Mouse (Mus musculus) adrenal gland, postnatal 4 days (tissue): ENCODE data around the gene Gpld1. TPM values are rescaled to one million over a fixed set of nuclear protein-coding genes. Genes with fewer than 3 reads are reported as not detected.
"Not testable (repeated sequence)": the region's sequence is repeated elsewhere in the genome, so short reads cannot be mapped to it uniquely, and the experiment has no call there.

Experiments
- DNase-seq, 2 experiments: peaks; one replicate each; pipeline ENCODE4 v3.0.0; 2021 to 2022; ENCODE audit warnings: low spot score in 2 of 2, mixed read lengths in 2 of 2
- total RNA-seq, 2 experiments: library from RNA; stranded (reverse); gene quantifications; 2 replicates each; pipeline ENCODE4 v1.2.3; 2021

Gpld1 gene
- total RNA-seq, 2 experiments from 2014 or later: 2.9 to 13.4 TPM

GRCm38 (mm10) chr13:24945567-24945966 is 2.6 kb downstream of the Gpld1 start:
- no peak for DNase-seq

DNA sequence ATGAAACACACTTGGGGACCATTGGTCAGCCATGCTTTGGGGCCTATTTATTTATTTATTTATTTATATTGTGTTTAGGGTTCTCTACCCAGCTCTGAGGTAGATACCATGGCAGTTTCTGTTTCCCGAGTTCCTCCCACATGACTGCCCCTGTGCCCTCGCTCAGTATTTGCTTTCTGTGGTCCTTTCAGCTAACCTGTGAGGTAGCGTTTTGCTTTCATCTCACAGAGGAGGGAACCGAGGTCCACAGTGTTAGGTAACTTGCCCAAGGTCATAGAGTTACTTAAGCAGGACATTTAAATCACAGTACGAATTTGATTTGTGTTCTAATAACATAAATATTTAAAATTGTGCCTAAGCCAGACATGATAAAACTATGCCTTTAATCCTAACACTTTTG is 4.2 kb downstream of the Gpld1 start:
- DNase-seq: no peak

DNA sequence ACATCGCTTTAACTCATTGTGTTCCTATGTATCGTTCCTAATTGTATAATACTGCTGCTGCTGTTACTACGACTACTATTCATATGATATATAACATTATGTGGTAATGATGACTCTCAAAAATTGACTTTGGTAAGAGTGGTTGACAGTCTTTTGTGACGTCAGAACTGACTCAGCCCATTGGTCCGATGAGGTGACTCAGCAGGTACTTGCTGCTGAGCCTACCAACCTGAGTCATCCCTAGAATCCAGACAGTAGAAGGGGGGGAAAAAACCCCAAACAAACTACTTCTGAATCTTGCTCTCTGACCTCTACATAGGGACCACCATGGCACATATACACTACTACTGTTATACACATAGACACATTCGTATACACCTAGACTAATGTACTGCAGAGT is 5.9 kb downstream of the Gpld1 start:
- no peak for DNase-seq

DNA sequence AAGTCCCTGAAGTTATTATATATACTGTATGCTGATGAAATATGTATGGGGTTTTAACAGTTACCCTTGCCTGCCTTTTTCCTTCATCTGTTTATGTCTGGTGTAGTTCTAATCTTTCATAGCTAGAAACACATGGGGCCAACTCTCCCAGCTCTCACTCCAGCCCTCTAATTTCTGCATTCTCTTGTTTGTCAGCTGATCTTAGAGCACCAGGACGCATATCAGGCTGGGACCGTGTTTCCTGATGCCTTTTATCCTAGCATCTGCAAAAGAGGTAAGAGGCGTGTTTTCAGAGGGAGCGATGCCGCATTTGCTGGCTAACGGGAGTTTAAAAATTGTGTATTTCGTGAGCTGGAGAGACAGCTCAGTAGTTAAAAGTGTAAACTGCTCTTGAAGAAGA is 9.7 kb downstream of the Gpld1 start:
- no peak for DNase-seq

DNA sequence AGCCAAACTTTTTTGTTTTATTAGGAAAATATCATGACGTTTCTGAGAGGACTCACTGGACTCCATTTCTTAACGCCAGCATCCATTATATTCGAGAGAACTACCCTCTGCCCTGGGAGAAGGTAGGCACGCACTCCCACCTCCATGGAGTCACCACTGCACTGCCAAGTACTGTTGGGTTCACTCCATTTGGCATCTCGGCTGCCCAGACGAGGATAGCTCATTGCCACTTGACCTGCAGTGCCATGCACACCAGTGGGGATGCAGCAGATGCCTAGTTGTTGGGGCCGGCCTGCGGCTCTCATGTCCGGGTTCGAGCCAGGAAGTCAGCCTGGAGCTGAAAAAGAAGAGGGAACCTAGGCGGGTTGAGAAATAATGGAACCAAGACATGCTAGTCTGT is 12.1 kb downstream of the Gpld1 start:
- DNase-seq: no peak

- DNase-seq: no peak
These were observed 12.5 kb downstream of the Gpld1 start for GRCm38 (mm10) chr13:24955500-24955899.

- no peak for DNase-seq
These were observed 15.7 kb downstream of the Gpld1 start for GRCm38 (mm10) chr13:24958671-24959070.

GRCm38 (mm10) chr13:24960084-24960483 is 17.1 kb downstream of the Gpld1 start:
- DNase-seq: no peak

DNA sequence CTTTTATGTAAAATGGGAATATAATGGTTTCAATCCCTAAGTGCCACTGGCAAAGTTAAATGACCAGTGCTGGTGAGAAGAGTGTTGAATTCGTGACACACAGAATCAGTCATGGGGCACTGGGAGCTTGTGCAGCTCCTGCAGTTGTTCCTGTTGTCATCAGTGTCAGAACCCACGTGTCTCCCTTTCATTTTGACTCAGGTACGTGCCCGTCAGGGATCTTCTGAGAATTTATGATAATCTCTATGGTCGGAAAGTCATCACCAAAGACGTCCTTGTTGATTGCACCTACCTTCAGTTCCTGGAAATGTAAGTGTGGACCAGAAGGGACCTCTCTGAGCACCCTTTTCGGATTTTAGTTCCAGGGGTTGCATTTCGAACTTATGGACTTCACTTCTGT is 19.2 kb downstream of the Gpld1 start:
- no peak for DNase-seq

- DNase-seq: no peak
These were observed 22.3 kb downstream of the Gpld1 start for GRCm38 (mm10) chr13:24965130-24965845.

DNA sequence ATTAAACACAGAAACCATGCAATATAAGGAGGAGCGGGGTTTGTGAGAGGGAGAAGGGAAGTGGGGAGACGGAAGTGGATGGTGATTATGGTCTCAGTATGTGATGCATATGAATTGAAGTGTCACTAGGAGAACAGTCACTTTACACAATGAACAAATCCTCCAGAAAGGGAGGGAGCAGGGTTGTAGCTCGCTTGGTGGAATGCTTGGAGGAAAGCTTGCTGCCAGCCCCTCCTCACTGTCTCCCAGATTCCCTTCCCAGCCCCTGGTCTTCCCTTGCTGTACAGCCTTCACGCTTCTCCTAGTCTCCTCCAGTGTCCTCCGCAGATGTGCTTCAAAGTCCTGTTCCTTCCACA is 22.9 kb downstream of the Gpld1 start:
- no peak for DNase-seq

DNA sequence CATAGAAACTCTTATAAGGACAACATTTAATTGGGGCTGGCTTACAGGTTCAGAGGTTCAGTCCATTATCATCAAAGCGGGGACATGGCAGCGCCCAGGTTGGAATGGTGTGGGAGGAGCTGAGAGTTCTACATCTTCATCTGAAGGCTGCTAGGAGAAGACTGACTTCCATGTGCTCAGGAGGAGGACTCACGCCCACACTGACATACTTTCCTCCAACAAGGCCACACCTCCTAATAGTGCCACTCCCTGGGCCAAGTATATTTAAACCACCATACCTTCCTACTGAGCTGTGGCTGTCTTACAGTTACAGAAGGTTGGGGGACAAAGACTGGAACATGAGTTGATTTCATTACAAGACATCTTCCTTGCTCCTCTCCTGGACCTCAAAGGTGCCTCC is 28.8 kb downstream of the Gpld1 start:
- not testable (repeated sequence) for DNase-seq

GRCm38 (mm10) chr13:24976384-24976783 is 33.4 kb downstream of the Gpld1 start:
- DNase-seq: no peak

- DNase-seq: no peak
These were observed 34.9 kb downstream of the Gpld1 start for GRCm38 (mm10) chr13:24977820-24978342.

GRCm38 (mm10) chr13:24981031-24981430 is 38.1 kb downstream of the Gpld1 start:
- no peak for DNase-seq

- DNase-seq: no peak
These were observed 42.5 kb downstream of the Gpld1 start for GRCm38 (mm10) chr13:24985435-24985834.

DNA sequence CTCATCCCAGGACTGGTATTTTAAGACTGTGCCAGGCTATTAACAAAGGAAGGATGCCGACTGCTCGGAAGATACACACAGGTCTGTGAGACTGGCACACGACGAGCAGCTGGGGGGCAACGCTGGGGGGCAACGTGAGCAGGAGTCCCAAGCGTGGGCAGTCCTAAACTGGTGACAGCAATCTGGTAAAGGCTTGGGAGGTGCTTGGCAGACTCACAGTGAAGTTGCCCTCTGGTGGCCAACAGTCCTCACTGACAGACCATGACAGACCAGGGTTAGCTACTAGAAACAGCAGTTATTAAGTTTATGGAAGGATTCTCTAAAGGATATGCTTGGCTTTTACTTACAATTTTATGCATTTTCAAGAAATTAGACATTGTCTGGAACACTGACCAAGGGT is 45.4 kb downstream of the Gpld1 start:
- no peak for DNase-seq

GRCm38 (mm10) chr13:24989006-24989405 is 46.1 kb downstream of the Gpld1 start:
- no peak for DNase-seq

GRCm38 (mm10) chr13:24993160-24993559 is 50.2 kb downstream of the Gpld1 start:
- no peak for DNase-seq

DNA sequence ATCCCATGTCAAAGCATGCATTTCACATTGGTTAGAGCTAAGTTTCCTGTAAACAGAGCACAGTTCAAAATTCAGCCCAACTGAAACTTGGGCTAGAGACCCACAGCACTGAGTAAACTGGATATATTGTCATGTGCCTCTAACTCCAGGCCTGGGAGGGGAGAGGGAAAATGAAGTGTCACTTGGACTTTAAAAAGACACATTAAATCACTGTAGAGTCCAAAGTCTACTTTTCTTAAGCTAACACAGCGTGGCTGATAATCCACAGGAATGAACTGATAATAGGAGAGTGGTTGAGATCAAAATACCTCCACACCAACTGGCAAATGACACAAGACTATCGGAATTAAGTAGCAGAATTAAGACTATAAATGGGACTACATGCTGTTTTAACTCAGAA is 56.6 kb downstream of the Gpld1 start:
- no peak for DNase-seq

- DNase-seq: no peak
These were observed 60.0 kb downstream of the Gpld1 start for GRCm38 (mm10) chr13:25002965-25003364.

- no peak for DNase-seq
These were observed 64.2 kb downstream of the Gpld1 start for GRCm38 (mm10) chr13:25007115-25007514.

GRCm38 (mm10) chr13:25018316-25018715 is 75.4 kb downstream of the Gpld1 start:
- no peak for DNase-seq
